Mouse (Mus musculus): ENCODE results near the gene Gse1.

DNA sequence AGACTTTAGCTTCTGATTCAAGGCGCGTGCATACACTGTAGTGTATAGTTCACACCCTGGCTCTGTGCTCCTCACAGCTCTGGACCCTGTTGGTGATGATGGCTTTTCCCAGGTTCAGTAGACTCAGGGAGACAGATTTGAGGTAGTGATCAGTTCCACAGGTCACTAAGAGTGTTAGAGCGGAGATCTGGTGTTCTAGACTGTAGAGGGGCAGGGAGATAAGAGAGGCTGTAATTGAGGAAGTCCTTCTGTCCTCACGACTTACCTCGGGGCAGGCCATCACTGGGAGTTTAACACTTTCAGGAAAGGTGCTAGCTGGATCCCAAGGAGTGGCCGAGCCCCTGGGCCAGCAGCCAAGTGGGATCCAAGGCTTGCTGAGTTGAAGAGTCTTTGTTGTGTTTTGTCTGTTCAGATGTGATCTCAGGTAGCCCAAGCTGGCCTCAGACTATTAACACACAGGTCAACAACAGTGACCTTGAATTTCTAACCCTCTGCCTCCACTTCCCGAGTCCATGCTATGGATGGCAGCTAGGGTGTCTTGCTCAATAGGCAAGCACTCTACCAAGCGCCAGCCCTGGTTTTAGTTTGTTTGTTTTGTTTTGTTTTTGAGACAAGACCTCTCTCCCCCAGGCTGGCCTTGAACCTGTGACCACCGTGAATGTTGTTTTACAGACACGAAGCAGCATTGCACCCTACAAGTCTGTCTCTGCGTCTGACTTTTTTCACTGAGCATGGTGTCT lies 246.4 kb downstream of the Gse1 start:
- TF ChIP-seq POLR2A (IDR thresholded peaks at IDR 0.05; ENCODE audit: borderline replicate concordance, insufficient read depth, low read length): no peak
- no peak for TF ChIP-seq CTCF (IDR thresholded peaks at IDR 0.05; ENCODE audit: borderline replicate concordance, insufficient read depth, low read depth, low read length)

All from cerebellum, adult 2 months (tissue).